Mouse (Mus musculus) neural tube, embryonic 10.5 days (tissue): ENCODE measurements around the gene Chac1.

Source experiments
- DNase-seq: peaks from one replicate; pipeline ENCODE4 v3.0.0-alpha.2; 2017; ENCODE audit warnings: low spot score; ENCODE audit errors: extremely low spot score

The Chac1 gene

DNA sequence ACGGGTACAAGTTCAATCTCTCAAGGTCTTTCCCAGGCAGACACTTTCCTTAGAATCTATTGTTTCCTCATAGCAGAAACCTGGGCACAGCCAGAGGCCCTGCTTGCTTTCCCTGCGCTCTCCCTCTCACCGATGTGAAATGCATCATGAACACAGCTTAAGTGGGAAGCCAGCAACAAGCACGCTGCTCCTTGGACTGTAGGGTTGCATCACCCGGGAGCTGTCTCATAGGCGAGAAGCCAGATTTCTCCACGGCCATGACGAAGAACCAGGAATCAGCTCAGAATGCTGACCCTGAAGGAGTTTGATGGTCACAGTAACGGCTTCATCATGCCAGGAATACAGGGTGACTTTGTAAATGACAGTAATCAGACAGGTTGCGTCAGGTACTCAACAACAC, 19.1 kb downstream of the Chac1 start:
- no peak for DNase-seq

DNA sequence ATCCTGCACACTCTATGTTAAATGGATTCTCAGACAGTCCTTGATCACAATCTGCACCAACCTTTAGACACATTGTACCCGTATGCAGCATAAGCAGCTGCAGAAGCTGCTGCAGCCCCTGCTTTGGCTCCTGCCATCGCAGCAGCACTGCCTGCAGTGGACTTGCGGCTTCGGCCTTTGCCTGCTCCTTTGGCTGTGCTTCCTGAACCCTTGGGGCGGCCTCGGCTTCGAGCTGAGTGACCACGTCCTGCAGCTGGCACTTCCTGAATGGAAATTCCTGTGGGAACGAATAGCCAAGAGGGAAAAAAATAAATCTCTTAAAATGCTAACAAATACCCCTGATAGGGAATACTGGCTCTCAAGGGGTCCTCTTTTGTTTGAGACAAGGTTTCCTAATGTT, 26.3 kb downstream of the Chac1 start:
- DNase-seq = no peak

DNA sequence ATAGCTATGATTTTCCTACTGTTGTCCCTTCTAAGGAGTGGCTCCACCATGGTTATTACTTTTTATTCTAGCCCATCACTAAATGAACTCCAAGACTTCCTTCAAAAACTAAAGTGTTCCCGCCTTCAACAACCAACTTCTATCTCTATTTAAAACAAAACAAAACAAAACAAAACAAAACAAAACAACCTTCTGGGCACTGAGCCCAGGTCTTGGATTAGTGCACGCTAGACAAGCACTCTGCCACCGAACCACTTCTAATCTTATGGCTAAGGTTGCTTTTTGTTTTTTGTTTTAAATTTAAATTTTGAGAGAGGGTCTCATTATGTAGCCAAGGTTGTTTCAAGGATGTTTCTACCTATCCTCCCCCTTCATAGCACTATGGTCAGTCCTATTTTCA, 26.8 kb downstream of the Chac1 start:
- DNase-seq = no peak

DNA sequence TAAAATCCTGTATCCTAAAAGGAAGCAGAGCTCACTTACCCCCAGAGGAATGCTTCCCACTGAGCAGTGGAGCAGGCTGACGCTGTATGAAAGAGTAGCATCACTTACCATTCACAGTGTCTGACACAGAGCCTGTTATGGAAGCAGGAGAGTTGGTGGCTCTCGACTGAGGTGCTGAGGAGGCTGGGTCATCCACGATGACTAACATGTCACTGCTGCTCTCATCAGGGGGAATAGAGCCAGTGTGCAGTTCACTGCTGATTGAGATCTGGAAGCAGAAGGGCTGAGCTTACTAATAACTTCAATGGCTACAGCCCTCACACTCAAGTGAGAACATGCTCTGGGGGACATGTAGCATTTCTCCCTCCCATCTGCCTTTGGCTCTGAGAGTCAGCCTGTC, 28.4 kb downstream of the Chac1 start:
- no peak for DNase-seq

DNA sequence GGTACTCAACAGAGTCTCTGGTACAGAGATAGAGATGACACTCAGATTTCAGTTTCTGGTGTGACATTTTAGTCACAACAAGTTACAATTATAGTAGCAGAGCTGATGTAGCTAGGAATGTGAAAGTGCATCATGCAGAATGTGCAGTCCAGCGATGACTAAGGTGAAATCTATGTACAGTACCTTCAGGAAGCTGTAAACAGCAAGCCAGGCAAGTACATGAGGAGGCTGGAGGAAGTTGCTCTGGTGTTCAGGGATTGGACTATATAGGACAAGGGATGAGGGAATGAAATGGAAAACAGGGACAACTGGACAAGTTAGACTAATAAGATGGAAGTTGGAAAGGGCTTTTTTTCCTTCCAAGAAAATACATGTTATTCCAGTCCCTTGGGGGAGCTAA, 37.2 kb downstream of the Chac1 start:
- DNase-seq = no peak

DNA sequence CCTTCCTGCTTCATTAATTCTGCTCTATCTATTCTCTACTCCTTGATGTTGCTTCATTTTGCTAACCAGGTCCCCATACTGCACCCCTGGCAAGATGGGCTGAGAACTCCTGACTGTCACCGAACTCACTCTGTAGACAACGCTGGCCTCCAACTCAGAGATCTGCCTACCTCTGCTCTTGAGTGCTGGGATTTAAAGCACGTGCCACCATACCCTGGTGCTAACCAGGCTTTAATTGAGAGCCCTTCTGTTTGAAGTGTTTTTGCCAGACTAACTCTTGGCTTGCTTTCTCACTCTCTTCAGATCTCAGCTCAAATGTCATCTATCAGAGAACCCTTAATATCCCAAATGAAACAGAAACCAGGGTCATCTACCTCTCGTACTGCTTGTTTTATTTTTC, 39.0 kb downstream of the Chac1 start:
- DNase-seq = no peak

DNA sequence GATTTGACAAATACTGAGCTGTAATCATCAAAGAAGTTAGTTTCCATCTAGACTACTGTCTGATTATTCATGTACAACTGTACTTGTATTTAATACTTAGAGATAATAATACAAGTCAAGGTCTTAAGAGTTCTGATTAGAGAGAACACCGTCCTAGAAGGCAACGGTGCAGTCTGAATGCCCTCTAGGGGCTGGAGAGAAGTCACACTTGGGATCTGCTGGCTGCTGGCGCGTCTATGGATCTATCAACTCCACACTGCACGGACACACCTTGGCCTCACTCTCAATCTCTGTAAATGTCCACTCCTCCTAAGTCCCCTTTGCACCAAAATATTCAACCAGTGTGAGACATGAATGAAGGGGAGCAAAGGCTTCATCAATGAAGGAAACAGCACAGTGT, 47.2 kb downstream of the Chac1 start:
- no peak for DNase-seq

DNA sequence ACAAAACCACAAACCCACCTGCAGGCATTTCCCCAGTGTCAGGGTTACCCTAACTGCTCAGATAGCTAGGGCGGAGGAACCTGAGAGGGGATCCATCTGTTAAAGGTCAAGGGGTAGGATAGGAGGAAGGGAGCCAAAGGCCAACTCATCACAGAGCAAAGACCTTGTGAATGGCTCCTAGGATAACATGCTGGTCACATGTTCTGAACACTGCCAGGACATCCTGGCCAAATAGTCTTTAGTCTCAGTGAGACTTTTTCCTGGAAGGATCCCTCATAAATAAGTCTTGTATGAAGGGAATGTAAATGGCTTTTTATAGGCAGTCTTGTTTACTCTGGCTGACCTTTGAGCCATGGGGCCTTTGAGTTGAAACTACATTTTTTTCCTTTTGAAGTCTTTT, 47.6 kb downstream of the Chac1 start:
- no peak for DNase-seq

DNA sequence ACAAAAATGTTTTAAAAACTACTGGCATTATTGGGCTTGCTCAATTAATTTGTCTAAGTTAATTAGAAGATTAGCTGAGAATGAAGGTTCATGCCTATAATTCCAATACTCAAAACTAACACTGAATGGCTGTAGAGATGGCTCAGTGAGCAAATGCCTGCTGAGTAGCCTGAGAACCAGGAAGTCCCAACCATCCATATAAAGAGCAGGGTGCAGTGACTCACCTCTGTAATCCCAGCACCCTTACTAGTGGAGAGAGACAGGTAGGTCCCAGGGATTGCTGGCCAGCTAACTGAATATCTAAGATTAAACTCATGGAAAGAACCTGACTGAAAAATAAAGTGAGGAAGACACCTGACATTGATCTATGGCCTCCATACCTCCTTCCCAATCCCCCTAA, 48.3 kb downstream of the Chac1 start:
- no peak for DNase-seq
